Mouse (Mus musculus): ENCODE results near the gene Itga2.

GRCm38 (mm10) chr13:114856269-114856627 is 75.7 kb downstream of the Itga2 start:
- TF ChIP-seq POLR2A (IDR thresholded peaks at IDR 0.05; ENCODE audit: control insufficient read depth, low read depth, low read length): no peak
- no peak for TF ChIP-seq CTCF (IDR thresholded peaks at IDR 0.05; ENCODE audit: control insufficient read depth, insufficient read depth, insufficient replicate concordance, low read depth, low read length)
